Mouse (Mus musculus) adrenal gland, adult (tissue): ENCODE measurements at regions not wholly inside any gene's neighbourhood (a gene's known extent, or its start where the extent isn't known, plus 50 kb on each side); places are given as distances from the start of the nearest gene placed in this dataset.

Experiments used
- DNase-seq, 2 experiments: peaks; one replicate each; pipeline ENCODE4 v3.0.0; 2022 to 2023; ENCODE audit warnings: low spot score in 1 of 2; ENCODE audit not compliant: inconsistent age in 2 of 2

- DNase-seq, result no peak
Observed at GRCm38 (mm10) chr1:33058010-33058409, 510.9 kb upstream of the Gm5415 start.

- DNase-seq, result no peak
Observed at GRCm38 (mm10) chr1:33044388-33044787, 497.3 kb upstream of the Gm5415 start.

DNA sequence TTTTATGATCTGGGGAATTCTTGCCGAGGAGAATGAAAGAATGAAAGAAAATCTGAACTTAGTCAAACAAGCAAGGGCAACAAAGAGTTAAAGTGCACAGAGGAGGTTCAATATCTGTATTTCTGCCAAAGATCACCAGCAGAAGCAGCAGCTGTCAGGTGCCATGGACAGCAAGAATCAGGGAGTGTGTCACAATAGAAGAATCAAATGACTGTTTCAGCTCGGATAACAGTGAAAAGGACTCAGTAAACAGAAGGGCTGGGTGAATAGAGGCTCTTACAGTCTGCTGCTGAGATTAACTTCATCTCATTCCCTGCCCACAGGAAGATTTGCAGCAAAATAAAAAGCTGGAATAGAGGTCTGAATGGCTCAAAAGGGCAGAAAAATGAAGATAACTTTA, 495.3 kb upstream of the Gm5415 start:
- no peak for DNase-seq

DNA sequence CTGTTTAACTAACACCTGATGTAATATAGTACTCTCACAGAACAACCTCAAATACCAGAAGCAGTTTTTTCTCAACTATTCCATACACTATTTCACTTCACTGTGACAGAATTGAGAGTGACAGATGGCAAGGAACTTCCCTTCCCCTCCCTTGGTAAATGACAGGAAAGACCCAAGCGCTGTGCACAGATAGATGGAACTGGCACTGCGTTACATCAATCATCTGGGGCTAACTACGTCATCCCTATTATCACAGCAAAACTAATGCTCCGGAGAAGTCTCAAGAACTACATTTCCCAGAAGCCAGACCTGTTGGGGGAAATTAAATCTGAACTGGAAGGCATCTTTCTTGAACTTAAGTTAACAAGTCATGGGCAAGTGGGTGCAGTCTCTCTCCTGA, 493.6 kb upstream of the Gm5415 start:
- DNase-seq, result no peak

- no peak for DNase-seq
Observed at GRCm38 (mm10) chr1:33031991-33032390, 484.9 kb upstream of the Gm5415 start.

DNA sequence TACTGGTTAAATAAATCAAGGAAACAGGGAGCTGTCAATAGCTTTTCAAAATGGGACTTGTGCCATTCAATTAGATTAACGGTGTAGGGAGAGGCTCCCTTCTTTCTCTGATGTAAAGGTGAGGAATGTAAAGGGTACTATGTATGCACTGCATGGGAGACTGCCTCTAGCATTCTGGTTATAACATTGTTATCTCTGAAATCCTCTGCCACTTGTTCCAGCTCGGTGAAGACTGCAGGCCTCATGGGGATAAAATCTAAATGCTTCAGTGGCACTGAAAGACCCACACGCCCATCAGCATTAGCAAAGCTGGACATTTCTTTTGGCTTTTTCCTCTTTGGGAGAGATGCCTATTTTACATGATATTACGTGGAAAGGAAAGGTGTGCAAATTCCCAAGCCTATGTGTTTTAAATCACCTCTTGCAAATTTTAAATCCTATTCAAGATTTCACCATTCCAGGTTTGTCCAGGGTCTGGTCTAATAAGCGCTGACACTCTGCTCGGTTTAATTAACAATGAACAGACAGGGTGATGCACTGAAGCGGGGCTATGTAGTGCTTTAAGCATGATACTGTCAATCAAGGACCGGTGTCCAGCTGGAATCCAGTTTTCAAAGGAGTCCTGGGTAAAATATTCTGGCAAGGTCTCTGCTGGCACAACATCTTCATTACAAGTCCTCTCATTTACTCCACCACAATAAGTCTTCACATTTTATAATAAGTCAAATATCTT, 479.8 kb upstream of the Gm5415 start:
- no peak for DNase-seq

DNA sequence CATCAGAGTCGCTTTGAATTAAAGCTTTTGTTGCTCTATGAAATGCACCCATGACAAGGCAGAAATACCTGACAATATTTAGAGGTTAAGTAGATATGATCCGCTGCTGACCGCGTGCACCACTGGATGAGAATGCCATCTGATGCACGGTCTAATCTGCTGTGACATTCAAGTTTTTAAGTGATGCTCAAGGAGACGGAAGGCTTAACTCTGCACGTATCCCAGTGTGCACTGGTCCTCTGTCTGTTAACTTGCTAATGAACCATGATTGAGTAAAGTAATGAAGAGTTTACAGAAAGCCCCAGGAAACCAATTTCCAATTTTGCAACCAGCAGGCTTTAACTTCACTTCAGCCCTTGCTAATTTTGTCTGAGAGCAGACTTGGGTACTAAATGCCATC, 478.3 kb upstream of the Gm5415 start:
- DNase-seq, result no peak

- DNase-seq, result no peak
Observed at GRCm38 (mm10) chr1:33022852-33023251, 475.8 kb upstream of the Gm5415 start.

- no peak for DNase-seq
Observed at GRCm38 (mm10) chr1:33003992-33004391, 456.9 kb upstream of the Gm5415 start.

GRCm38 (mm10) chr1:32964957-32965356, 417.9 kb upstream of the Gm5415 start:
- peak in 1 of 2 experiments; percentile 27 for DNase-seq

DNA sequence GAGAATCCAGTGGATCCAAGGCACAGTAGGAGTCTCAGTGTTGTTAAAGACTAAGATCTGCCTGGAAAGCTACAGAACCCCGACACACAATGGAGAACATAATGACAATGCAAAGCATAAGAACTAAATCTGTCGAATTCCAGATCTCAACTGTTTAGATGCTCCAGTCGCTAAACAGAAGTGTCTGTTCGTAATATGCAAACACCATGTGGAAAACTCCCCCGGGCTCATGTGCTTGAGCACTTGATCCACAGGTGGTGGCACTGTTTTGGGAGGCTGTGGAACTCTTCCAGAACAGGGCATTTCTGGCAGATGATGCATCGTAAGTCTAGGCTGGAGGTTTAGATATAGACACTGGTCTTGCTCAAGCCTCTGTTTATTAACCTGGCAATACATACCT, 412.2 kb upstream of the Gm5415 start:
- DNase-seq, result no peak

- no peak for DNase-seq
Observed at GRCm38 (mm10) chr1:32946254-32946653, 399.2 kb upstream of the Gm5415 start.

GRCm38 (mm10) chr1:32930381-32930780, 383.3 kb upstream of the Gm5415 start:
- DNase-seq, result no peak

GRCm38 (mm10) chr1:32902437-32902836, 355.3 kb upstream of the Gm5415 start:
- no peak for DNase-seq

- no peak for DNase-seq
Observed at GRCm38 (mm10) chr1:32887728-32888127, 340.6 kb upstream of the Gm5415 start.

DNA sequence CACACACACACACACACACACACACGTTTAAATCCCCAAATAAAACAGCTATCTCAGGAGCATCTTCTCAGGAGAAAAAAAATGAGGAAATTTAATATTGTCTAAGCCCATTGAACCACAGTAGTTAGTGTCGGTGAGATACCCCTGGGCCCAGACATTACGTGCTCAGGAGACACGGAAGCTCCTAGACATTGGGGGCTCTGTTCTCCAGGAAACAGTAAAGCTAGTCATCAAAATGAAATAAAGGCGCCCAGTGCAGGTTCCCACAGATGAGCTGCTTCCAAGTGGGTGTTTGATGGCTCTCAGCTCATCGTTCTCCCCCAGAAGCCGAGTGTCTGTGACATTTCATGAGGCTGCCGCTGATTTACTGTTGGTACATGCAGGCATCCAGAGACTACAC, 325.8 kb upstream of the Gm5415 start:
- no peak for DNase-seq

DNA sequence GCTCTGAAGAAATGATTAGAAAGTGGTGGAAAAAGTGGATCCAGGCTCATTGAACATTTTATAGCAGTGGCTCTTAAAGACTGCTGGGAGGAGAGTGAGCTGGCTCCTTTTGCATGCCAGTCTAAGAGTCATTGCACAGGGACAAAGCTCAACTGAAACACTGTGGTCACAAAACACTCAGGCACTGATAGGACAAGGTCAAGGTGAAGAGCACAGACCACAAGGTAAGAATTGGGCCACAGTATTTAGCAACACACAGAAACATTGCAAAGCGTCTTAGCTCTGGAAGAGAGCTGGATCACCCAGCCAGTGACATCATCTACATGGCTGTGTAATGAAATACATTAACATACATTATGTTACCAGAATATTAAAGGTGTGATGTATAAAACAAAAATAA, 319.0 kb upstream of the Gm5415 start:
- peak; percentile 11 to 70 for DNase-seq

DNA sequence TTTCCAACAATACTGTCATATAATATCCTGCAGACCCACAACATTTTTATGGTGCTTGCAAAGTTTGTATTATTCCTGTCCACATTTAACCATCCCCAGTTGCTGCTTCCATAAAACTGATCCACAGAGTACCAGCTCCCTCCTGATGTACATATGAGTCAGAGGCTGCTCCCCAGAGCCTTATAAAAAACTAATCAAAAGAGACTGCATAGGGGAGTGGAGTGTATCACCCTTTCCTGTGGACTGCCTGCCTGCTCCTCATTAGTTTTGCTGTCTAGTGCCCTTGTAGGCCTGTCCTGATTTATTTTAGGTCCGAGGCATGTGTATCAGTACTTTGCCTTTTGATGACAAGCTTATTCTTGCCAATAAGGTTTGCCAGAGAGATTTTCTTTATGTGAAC, 310.9 kb upstream of the Gm5415 start:
- no peak for DNase-seq
